Mouse (Mus musculus) embryo, embryonic 11.5 days (tissue): ENCODE results near the gene Atg10.

Experiments
- DNase-seq: peaks from one replicate; pipeline ENCODE4 v3.0.0-alpha.2; 2012; ENCODE audit warnings: low read depth, low spot score

The Atg10 gene

DNA sequence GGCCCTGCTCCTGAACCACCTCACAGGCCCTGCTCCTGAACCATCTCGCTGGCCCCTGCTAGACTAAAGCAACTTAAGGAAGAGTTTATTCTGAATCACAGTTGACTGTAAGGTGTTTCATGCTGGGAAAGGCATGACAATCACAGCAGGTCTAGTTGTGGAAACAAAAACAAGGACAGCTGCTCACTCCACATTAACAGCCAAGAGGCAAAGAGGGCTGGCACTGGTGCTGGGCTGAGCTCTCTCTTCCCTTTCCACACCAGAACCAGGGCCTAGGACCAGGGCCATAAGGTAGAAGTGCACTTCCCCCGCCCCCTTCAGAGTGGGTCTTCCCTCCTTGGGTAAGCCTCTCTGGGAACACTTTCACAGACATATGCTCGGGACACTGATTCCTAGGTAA is 48.4 kb downstream of the Atg10 start:
- no peak for DNase-seq

DNA sequence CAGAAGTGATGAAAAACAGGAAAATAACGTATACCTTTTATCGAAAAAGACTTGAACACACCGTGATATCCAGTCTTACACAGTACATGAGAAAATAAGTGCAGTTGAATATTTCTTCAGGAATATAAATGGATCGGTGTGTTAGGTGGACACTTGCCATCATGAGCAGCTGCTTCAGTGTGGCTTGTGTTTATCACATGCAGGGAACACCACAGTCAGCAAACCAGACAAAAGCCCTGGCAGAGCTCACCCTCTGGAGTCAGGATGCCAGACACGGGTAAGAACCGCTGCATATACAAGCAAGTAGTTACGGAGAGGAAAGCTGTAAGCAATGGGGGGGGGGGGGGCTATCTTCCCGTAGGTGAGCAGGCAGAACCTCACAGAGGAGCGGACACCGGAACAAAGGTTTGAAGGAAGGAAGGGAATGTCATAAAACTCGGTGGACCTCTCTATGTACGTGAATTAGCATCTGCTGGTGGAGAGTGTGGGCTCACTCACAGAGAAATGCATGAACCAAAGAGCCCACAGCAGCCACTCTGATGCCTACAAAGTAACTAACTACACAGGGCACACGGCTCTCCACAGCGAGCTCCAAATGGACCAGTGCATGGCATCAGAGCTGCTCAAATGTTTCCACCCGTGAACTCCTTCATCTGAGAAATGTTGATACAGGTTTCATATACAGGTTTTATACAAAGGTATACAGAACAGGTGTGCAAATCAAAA is 51.8 kb downstream of the Atg10 start:
- no peak for DNase-seq

DNA sequence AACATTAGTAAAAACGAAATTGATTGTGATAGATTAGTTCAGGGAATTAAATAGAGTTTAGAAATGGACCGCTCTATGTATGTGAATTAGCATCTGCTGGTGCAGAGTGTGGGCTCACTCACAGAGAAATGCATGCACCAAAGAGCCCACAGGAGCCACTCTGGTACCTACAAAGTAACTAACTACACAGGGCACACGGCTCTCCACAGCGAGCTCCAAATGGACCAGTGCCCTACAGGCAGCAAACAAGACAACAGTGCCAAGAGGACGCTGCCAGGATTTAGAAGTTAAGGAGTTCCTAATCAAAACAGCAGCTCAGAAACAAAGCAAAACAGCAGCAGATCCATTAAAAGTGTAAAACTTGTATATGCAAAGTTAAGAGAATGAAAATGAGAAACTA is 52.6 kb downstream of the Atg10 start:
- DNase-seq: no peak

DNA sequence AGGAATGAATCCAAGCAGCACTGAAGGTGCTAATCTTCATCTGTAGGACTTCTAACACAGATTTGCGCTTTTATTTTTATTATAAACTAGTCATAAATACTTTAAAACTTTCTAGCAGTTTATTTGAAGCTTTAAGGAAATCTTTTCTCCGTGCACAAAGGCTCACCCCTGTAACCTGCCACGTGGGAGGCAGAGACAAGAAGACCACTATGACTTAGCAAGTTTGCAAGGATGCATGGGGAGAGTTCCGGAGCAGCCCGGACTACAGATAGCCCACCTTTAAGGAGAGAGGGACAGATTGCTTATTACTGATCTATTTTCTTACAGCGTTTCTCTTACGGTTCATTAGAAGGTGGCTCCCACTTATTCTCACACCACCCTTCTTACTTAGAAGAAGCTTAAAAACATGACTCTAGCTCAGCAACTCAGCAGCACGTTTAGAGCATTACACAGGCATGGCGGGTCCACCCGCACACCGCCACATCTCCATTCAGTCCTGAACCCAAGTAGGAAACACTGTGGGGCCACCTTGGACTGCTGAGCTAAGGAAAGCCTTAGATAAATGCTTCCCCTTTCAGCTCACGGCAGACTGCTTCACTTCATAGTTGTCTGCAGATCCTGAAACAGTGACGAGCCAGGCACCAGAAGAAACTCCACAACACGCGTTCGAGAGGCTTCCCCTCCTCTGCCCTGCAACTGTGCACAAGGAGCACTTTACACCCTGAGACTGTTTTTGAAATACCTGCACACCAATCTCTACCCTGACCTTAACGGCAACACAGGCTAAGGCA is 54.0 kb downstream of the Atg10 start:
- DNase-seq: no peak

DNA sequence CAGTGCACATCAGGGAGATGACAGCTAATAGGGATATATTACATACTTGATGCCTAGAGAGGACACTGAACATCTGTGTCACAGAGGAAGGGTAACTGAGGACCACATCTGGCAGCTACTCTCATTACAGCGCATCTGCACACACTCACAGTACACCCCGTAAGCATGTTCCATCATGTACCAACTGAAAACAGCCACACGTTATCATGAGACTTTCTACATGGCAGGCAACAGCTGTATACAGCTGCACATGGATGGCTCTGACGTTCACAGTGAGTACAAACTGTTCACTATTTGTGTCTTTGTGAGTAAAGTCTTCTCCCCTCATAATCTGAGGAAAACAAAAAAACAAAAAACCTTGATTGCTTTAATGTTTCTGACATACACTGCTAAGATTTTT is 55.3 kb downstream of the Atg10 start:
- no peak for DNase-seq

DNA sequence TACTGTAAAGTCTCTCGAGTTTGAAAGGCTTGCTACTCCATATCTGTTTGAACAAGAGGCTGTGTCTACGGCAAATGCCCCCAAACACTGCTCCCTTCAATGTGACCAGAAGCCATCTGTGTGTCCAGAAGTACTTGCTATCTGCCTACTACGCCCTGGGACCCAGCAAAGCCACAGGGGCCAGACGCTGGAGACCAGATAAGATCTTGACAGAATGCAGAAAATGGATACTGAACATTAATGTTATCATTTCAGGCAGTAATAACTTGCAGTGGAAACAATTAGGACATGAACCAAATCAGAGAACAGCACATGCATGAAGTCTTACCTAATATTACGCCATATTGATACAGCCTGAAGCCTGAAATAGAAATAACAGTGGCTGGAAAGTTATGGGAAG is 56.2 kb downstream of the Atg10 start:
- no peak for DNase-seq

DNA sequence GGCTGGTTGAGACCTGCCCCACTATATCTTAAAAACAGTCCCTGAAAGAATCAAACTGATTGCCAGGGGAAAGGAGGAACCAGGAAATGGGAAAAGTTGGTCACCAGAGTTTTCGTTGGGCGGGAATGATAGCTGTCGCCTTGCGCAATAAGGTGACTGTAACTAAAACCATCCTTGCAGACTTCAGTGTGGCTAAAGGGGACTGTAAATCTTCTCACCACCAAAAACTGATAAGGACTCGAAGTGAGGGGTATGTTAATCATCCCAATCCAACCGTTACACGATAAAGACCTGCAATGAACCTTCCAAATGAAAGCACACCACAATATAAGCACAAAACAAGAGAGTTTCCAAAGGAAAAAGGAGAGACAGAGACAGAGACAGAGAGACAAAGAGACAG is 57.5 kb downstream of the Atg10 start:
- no peak for DNase-seq

DNA sequence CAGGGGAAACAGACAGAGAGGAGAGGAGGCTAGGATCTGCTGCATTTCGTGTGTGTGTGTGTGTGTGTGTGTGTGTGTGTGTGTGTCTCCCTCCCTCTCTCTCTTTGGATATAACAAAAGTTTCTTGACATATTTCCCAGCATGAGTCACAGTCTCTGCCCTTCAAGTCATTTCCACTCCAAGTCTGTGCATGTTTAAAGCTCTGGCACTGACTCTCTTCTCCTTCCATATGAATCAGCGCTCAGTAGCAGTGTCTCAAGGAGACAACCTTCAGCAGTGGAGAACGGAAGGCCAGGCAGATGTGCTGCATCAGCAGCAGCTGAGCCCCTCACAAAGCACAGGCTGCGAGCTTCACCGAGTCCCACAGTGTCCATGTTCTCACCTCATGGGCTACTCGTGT is 58.6 kb downstream of the Atg10 start:
- DNase-seq: no peak

DNA sequence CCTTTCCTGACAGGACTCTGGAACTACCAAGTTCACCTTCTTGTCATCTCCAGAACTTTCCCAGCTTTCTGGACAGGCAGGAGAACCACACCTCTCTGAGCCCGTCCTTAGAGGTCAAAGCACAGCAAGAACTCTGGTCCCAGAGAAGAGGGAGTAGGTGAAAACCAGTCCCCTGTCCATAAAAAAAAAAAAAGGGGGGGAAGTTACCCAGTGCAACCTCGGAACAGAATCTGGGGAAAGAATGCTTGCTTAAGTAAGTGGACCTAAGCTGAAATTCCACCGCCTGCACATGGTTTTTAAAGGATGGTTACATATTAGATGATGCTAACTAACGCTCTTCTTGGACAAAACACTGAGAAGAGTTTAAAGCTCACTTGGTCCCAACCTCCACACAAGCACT is 60.5 kb downstream of the Atg10 start:
- no peak for DNase-seq

DNA sequence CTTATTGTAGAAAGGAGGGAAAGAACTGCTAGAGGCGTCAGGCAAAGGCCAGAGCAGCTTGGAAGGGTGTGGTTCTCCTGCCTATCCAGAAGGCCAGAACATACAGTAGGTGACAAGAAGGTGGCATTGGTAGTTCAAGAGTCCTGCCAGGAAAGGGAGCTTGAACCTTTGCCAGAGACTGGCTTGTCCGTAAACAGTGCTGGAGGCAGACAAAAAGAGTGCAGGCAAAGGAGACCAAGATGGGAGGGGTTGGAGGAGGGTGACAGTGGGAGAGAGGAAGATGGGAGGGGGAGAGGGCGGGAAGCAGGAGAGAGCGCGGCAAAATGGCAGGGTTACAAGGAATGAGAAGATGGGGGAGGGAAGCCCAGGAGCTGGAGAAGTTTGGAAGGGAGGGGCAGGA is 61.3 kb downstream of the Atg10 start:
- no peak for DNase-seq

DNA sequence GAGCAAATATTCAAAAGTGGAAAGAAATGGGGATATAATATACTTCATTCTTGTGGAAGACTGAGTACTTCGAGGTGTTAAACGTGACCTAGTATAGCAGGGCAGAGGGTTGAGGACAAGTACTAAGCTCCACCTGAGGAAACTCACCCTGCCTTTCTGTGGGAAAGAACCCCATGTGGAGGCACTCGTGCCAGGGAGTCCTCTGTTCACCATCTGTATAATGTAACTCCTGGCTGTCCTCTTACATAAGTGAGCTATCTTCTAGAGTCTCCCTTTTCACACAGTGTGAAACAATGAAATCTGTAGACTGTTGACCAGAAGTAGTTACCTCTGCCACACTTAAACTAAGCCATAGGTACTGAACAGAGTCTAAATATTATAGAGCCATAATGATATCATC is 63.2 kb downstream of the Atg10 start:
- no peak for DNase-seq

DNA sequence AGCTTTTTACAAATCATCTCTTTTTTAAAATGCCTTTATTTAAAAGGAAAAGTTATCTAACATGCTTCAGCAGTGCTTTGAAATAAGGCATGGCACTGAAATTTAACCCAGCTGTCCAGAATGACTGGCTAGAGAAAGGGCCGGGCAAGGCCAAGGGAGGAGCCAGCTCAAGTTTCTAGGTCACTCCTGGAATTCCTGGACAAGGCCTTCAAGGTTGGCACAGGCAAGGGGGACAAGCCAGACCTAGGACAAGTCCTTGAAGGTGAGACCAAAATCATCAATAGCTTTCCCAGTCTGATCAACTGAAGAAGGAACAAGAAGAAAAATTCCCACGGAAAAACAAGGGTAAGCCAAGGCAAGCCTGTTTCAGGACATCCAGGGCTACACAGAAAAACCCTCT is 63.9 kb downstream of the Atg10 start:
- DNase-seq: no peak

DNA sequence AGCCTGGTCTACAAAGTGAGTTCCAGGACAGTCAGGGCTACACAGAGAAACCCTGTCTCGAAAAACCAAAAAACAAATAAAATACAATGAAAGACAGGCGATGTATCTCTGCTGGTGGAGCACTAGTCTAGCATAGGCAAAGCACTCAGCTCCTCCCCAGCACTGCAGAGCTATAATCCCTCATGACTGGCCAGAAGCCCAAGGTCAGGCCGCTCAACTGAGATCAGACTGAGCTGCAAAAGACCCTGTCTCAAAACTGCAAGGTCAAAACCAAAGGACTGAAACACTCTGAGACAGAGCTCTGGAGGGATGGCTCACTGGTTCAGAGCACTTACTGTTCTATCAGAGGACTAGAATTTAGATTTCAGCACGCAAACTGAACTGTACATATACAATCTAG is 65.8 kb downstream of the Atg10 start:
- no peak for DNase-seq

DNA sequence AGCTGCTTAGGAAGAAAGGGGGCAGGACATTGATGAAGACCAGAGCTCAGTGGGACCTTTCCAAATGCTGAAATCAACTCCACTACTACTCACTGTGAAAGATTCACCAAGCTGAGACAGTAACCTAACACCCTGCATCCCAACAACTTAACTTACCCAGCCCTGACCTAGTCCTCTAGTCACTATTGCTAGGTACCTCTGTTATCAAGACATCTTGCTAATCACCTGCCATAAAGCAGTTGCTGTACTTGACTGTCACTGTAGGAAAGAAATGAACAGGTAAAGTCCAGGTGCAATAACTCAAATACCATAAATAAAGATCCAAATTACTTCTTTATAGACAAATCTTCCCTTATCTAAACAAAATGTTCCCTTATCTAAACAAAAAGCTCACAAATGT is 66.3 kb downstream of the Atg10 start:
- no peak for DNase-seq

DNA sequence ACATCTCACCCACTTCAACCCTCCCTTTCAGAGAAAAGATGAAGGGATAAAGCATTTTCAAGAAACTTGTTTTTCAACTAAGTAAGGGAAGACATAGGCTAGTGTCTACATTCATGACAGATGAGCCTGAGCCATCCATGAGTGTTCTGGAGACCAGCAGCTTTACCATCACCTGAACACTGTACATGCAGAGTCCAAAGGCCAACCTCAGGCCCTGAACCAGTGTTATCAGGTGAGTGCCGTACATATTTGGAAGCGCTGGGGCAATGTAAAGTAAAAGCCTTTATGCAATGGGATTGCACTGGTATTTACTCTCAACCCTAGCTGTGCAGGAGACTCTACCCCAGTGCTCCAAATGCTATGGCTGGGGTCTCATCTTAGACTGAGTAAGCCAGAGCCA is 66.8 kb downstream of the Atg10 start:
- DNase-seq: no peak

DNA sequence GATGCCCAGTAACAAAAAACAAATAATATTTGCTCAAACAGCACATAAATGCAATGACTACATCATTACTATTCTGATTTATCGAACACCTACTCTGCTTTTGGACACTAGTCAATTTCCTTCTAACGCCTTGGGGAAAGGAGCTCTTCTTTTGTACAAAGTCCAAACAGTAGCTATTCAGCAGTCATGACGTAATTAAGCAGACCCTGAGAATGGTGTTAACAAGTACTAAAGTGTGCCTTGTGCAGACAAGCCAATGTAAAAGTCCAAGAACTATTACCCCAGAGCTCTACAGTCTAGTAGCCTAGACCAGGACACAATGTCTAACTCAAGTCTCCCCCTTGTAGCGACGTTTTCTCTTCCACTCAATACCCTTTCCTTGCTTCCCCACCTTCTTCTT is 67.5 kb downstream of the Atg10 start:
- DNase-seq: no peak

DNA sequence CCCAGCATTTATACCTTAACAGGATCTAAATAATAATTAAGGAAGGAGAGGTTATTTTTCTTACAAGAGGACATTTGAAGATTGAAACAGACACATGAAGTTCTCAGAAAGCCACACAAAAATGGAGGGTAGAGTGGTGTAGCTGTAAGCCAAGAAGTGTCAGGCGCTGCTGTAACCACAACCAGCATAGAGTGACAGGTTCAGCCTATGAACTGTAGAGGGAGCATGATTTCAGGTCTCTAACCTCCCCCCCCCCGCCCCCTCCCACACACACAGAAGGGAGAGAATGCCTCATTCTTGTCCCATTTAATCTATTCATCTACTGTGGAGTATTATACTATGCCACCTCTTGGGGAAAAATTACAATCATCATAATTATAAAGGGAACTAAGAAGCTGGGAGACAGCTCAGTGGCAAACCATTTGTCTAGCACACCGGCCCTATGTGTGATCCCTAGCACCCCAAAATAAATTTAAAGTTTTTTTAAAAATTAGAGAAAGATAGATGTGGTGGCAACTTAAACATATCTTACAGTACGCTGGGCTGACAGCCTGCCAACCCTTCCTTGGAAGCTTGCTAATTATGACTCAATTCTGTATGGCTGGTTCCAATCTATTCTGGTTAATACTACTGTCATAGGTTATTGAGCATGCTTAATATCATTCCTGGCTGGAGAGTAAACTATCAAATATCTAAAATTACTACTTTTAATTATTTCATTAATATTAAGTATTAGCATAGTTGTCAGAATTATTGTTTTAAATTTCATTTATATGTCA is 68.2 kb downstream of the Atg10 start:
- DNase-seq: no peak

DNA sequence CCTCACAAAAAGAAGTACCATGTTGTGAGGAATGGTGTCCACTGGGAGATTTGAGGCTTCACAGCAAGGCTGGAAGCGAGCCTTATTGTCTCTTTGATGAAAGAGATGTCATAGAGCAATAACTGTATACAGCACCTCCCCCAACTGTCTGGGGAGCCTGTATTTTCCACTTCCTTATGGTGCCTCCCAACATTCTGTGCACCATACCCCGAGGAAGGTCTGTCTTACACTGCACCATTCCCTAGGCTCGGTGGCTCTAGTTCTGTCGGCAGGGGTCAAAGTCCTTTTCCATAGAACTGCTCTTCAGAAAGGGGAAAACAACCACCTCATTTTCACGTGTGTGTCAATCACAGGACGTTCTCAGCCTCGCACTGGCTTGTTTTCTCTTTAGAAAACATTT is 69.1 kb downstream of the Atg10 start:
- no peak for DNase-seq

DNA sequence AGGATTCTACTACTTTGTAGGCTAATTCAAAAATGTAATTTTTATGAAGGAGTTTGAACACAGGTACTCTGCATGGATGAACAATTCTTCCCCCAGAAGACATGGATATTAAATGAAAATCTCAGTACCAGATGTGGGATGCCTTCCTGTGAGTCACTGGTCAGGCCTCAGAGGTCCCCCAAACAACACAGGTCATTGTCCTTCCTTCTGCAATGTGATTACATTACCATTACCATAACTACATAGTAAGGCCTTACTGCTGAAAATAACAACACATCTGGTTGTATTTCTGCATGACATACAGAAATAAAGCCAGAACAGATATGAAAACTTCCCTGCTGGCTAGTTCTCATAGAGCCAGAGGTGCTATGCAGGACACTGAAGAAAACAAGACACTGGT is 87.4 kb downstream of the Atg10 start:
- DNase-seq: no peak

DNA sequence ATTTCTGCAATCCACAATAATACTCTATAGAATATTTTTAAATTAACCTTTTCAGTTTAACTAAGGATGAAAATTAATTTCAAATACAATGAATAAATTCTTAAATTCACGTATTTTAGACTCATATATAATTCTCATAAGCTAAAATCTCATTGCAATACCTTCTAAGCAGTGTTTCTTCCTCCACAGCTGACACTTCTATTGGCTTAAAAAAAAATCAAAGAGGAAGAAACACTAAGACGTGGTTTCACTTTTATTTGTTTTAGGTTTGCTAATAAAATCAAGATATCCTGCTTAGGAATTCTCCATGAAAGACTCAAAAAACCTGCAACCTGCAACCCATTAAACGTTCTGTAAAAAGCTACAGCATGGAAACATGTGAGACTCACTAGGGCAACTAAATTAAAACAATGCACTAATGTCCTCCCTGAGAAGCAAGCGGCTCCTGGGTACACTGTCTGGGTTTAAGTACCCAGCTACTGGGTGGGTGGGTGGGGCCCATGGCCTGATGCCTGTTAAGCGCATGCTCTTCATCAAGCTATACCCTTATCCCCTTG is 90.4 kb downstream of the Atg10 start:
- no peak for DNase-seq

DNA sequence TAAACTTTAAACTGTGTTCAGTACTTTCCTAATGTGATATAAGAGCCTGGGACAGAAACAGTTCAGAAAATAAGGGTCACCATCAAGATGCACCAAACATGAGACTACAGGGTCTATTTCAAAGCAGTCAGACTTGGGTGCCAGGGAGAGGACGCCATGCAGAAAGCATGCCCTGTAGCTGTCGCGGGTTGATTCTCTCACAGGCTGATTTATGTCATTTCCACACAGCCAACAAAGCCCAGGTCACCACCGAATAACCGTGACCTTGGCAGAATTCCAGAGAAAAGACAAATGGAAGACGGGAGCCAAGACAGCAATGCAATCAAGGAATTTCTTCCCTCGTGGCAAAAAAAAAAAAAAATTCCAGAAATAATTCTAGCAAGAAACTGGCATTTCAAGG is 94.7 kb downstream of the Atg10 start:
- DNase-seq: peak; percentile 39

DNA sequence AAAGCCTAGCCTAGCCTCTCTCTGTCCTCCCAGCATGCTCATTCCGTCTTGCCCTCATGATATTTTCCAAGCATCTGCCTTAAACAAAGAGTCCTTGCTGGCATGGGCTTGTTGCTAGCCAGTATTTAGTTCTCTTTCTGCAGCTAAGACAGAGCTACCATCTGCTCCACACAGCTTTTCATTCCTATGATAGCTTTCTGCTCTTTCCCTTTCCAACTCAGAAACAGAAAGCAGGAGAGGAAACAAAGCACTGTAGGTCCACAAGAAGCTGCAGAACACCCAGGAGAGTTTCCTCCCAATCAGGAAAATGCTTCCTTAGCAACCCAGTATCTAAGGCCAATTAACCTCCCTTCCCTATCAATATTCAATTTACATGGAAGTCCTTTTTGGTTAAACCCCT is 95.2 kb downstream of the Atg10 start:
- no peak for DNase-seq
